Mouse (Mus musculus) stomach, postnatal 0 days (tissue): Measurements from ENCODE around the gene Etfb.

ENCODE experiments used
- CTCF ChIP-seq: IDR thresholded peaks from 2 replicates; pipeline ENCODE4 v1.5.1; 2016; ENCODE audit warnings: antibody characterized with exemption, low read depth, mild to moderate bottlenecking, moderate library complexity
- EP300 ChIP-seq: optimal IDR thresholded peaks from 2 replicates; pipeline ENCODE3; 2016; ENCODE audit warnings: antibody characterized with exemption

GRCm38 (mm10) chr7:43489631-43490125, 45.8 kb downstream of the Etfb start, which contains the start of gene Iglon5:
- no peak for TF ChIP-seq CTCF
- TF ChIP-seq EP300: no peak
